Comparison of ENCODE assay signal across 18 mouse cellular contexts in genomic region chr17:87332887-87333286, GRCm38 (mm10). TPM values are rescaled to one million over a fixed set of nuclear protein-coding genes. Genes with fewer than 3 reads are reported as not detected.
DNase-seq lines count a peak whose midpoint lies in the region; ATAC-seq and TF ChIP-seq lines count a peak whose summit lies in the region.
"Had no signal": no experiment of that assay in that cellular context is flagged by ENCODE, and none has a peak within 500 bp of the region (broad histone marks: within the 10 kb centered on the region; RNA-seq: fewer than 3 reads in every experiment).

No protein-coding gene starts in this region.

- TF ChIP-seq EP300 in stomach, postnatal 0 days (optimal IDR thresholded peaks at IDR 0.05), result no peak

- ATAC-seq in frontal cortex, adult (ENCODE audit: low TSS enrichment), result peak; percentile 1; the same call in 1 of the 2 replicates
- ATAC-seq in stomach, postnatal 0 days (ENCODE audit: low FRiP score, low TSS enrichment), result no peak
- ATAC-seq in liver, embryonic 11.5 days (replicated peaks; ENCODE audit: low FRiP score), result no peak
- ATAC-seq: intestine, embryonic 15.5 days had no signal

- no peak for TF ChIP-seq POLR2A in cortical plate, adult 2 months (IDR thresholded peaks at IDR 0.05; ENCODE audit: extremely low read depth, insufficient read depth, low read length)

- H3K36me3 ChIP-seq in stomach, postnatal 0 days (ENCODE audit: control insufficient read depth, insufficient read depth, low read length), result no peaks in the 10 kb centered on the region
- no peaks in the 10 kb centered on the region; the same call in 1 of the 2 replicates for H3K36me3 ChIP-seq in liver, embryonic 11.5 days (ENCODE audit: control insufficient read depth, insufficient read depth, low read length)
- H3K36me3 ChIP-seq: hindbrain, embryonic 12.5 days; intestine, embryonic 15.5 days had no signal

- intact Hi-C loops in left cerebral cortex, postnatal 14 days (cut with DNase I), result loop anchor here (5.0 kb wide), 1 partner anchor 114 kb away; the partner anchor contains the start of gene Calm2
- intact Hi-C loops in left cerebral cortex, postnatal 10 days (cut with DNase I), result loop anchor here (5.0 kb wide), 2 partner anchors 39 to 114 kb away; partner anchors contain the start of gene Calm2

- H3K4me3 ChIP-seq in cortical plate, adult 2 months (ENCODE audit: insufficient read depth, low read length), result no peak overlapping the region
- no peak overlapping the region for H3K4me3 ChIP-seq in stomach, postnatal 0 days (ENCODE audit: low read depth, low read length)
- no peak overlapping the region for H3K4me3 ChIP-seq in liver, embryonic 11.5 days (ENCODE audit: low read depth, low read length)
- H3K4me3 ChIP-seq: forebrain, embryonic 10.5 days; hindbrain, embryonic 12.5 days; intestine, embryonic 15.5 days; liver, embryonic 15.5 days had no signal

- H3K4me2 ChIP-seq in stomach, postnatal 0 days (replicated peaks; ENCODE audit: low read depth), result no peak overlapping the region
- no peak overlapping the region for H3K4me2 ChIP-seq in liver, embryonic 11.5 days
- H3K4me2 ChIP-seq: intestine, embryonic 15.5 days; liver, embryonic 15.5 days; midbrain, embryonic 11.5 days had no signal

- H3K9me3 ChIP-seq in stomach, postnatal 0 days (ENCODE audit: control insufficient read depth, low read length), result no peaks in the 10 kb centered on the region
- H3K9me3 ChIP-seq in liver, embryonic 11.5 days (ENCODE audit: control insufficient read depth, low read length), result peaks cover 4% of the 10 kb centered on the region; the same call in 1 of the 2 replicates
- H3K9me3 ChIP-seq: forebrain, embryonic 10.5 days; hindbrain, embryonic 12.5 days; intestine, embryonic 15.5 days; liver, embryonic 15.5 days had no signal

- H3K4me1 ChIP-seq in cortical plate, adult 2 months (ENCODE audit: control insufficient read depth, insufficient read depth, low read length), result peaks cover 29% of the 10 kb centered on the region
- H3K4me1 ChIP-seq in stomach, postnatal 0 days (replicated peaks; ENCODE audit: control insufficient read depth, insufficient read depth), result no peaks in the 10 kb centered on the region
- peaks cover 10% of the 10 kb centered on the region for H3K4me1 ChIP-seq in liver, embryonic 11.5 days (replicated peaks; ENCODE audit: control insufficient read depth, insufficient read depth, low read length)

- no peak overlapping the region for H3K9ac ChIP-seq in stomach, postnatal 0 days (ENCODE audit: low read length)
- H3K9ac ChIP-seq in liver, embryonic 11.5 days (ENCODE audit: low read depth, low read length), result no peak overlapping the region
- H3K9ac ChIP-seq: hindbrain, embryonic 12.5 days; intestine, embryonic 15.5 days; liver, embryonic 15.5 days had no signal

- no peaks in the 10 kb centered on the region for H3K27me3 ChIP-seq in stomach, postnatal 0 days (ENCODE audit: control insufficient read depth, insufficient read depth, low read length)
- H3K27me3 ChIP-seq in liver, embryonic 11.5 days (replicated peaks; ENCODE audit: control insufficient read depth, insufficient read depth, low read length), result no peaks in the 10 kb centered on the region
- H3K27me3 ChIP-seq: hindbrain, embryonic 12.5 days; intestine, embryonic 15.5 days; liver, embryonic 15.5 days had no signal

- no peak for TF ChIP-seq CTCF in cortical plate, adult 2 months (IDR thresholded peaks at IDR 0.05; ENCODE audit: extremely low read depth, insufficient read depth, low read length)
- no peak for TF ChIP-seq CTCF in stomach, postnatal 0 days (IDR thresholded peaks at IDR 0.05; ENCODE audit: low read depth)

- WGBS in stomach, postnatal 0 days, result 78% methylated on average over 6 of the region's 6 CpGs
- WGBS in liver, embryonic 11.5 days, result 69% methylated on average over 6 of the region's 6 CpGs

- DNase-seq in frontal cortex, postnatal 25 days (ENCODE audit: low spot score in 2 of 2), result no peak
- peak; percentile 56 to 71 for DNase-seq in left cerebral cortex, postnatal 14 days (ENCODE audit: low spot score in 2 of 2)
- DNase-seq in left cerebral cortex, postnatal 10 days (ENCODE audit: extremely low spot score in 1 of 2, low spot score in 2 of 2), result no peak
- DNase-seq in stomach, postnatal 0 days (ENCODE audit: low spot score), result no peak
- DNase-seq in liver, embryonic 11.5 days (ENCODE audit: low spot score), result no peak
- DNase-seq: B cell, adult 2 months; embryo, embryonic 11 days; kidney, adult 9 months; kidney, postnatal 25 days; layer of hippocampus, adult 9-11 months had no signal

- peak overlapping the region; percentile 78 for H3K27ac ChIP-seq in cortical plate, adult 2 months (ENCODE audit: insufficient read depth, low read length)
- peak overlapping the region; percentile 35 for H3K27ac ChIP-seq in stomach, postnatal 0 days (replicated peaks)
- no peak overlapping the region for H3K27ac ChIP-seq in liver, embryonic 11.5 days (ENCODE audit: low read depth, low read length)
- H3K27ac ChIP-seq: liver, embryonic 15.5 days; macrophage had no signal

RNA-seq across cellular contexts. Expression of gene Ttc7, which starts 50.2 kb away (rescaled TPM):
- 1 to 10 TPM; 7.2 to 7.4 TPM for total RNA-seq in left cerebral cortex, postnatal 14 days (2021)
- 10 to 100 TPM in 1 of 2 experiments, 1 to 10 TPM in 1; 6.7 to 10.8 TPM for total RNA-seq in left cerebral cortex, postnatal 10 days (2021)
- polyA plus RNA-seq in cortical plate, adult 2 months (2012; rRNA removed), result 11.3 and 12.2 TPM in 2 replicates
- polyA plus RNA-seq in stomach, postnatal 0 days (2015; fragmentation: Nextera tagmentation; extraction: Ambion mirVana), result 19.9 and 21.2 TPM in 2 replicates
- 14.1 and 14.3 TPM in 2 replicates for polyA plus RNA-seq in liver, embryonic 11.5 days (2014; fragmentation: Nextera tagmentation; extraction: Ambion mirVana)

Comparison
In these comparisons a context has a peak if more than half of its experiments do, and no peak if none do; other contexts are left out.
1. DNase-seq: peak in left cerebral cortex, postnatal 14 days (2 of 2); none in frontal cortex, postnatal 25 days (0 of 2), left cerebral cortex, postnatal 10 days (0 of 2), stomach, postnatal 0 days (single experiment) and liver, embryonic 11.5 days (single experiment).